Mouse (Mus musculus) forebrain, embryonic 10.5 days (tissue): ENCODE results near the gene Mrpl9. TPM values are rescaled to one million over a fixed set of nuclear protein-coding genes. Genes with fewer than 3 reads are reported as not detected.

Source experiments
- DNase-seq: peaks from one replicate; pipeline ENCODE4 v3.0.0-alpha.2; 2017; ENCODE audit warnings: low spot score; ENCODE audit errors: extremely low spot score
- H3K27ac ChIP-seq: fragments of 300-500 bp; sonication (generic); 2 replicates; pipeline ENCODE4 v1.5.1; 2016; ENCODE audit warnings: mild to moderate bottlenecking
- H3K27me3 ChIP-seq: fragments of 300-500 bp; sonication (generic); 2 replicates; pipeline ENCODE4 v1.6.1; 2016; ENCODE audit warnings: mild to moderate bottlenecking; ENCODE audit not compliant: poor library complexity, severe bottlenecking
- H3K36me3 ChIP-seq: fragments of 300-500 bp; sonication (generic); replicated peaks from 2 replicates; pipeline ENCODE4 v1.6.1; 2016; ENCODE audit warnings: mild to moderate bottlenecking, moderate library complexity
- H3K4me1 ChIP-seq: fragments of 300-500 bp; sonication (generic); 2 replicates; pipeline ENCODE4 v1.6.1; 2016
- H3K4me3 ChIP-seq: fragments of 300-500 bp; sonication (generic); 2 replicates; pipeline ENCODE4 v1.5.1; 2016; ENCODE audit warnings: mild to moderate bottlenecking, moderate library complexity
- H3K9me3 ChIP-seq: fragments of 300-500 bp; sonication (generic); 2 replicates; pipeline ENCODE4 v1.6.1; 2016; ENCODE audit warnings: mild to moderate bottlenecking, moderate library complexity
- WGBS: fragments of 180-500 bp; shearing (Covaris S2); methylation state at CpG from one replicate; pipeline ENCODE4 v1.1.7; 2016; 5-methylcytosine and 5-hydroxymethylcytosine counted together
- polyA plus RNA-seq: library from polyadenylated mRNA; unstranded; fragments of >200 nt; fragmentation: Nextera tagmentation; extraction: Ambion mirVana; gene quantifications from 2 replicates; pipeline ENCODE4 v1.2.1, GENCODE M21; 2016

Mrpl9 gene
- polyA plus RNA-seq, 1 experiment from 2014 or later: 74.5 TPM

DNA sequence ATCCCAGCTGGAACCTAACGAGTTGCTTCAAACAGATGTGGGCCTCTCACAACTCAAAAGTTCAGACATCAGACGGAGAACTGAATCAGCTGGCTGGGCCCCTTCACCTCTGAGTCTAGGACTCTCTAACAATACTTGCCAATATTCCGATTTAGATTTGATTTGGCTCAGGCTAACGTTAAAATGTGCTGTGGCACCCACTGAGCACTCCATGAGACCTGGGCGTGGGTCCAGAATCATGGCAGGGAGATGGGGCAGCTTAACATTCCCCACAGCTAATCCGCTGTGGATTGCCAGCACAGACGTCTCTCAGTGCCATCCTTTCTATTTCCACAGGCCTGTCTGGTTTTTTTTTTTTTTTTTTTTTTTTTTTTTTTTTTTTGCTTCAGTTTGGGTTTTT is 42.8 kb downstream of the Mrpl9 start:
- Histone ChIP-seq H3K9me3 (no peaks in the 10 kb centered on the region), H3K27ac (peak overlapping the region; percentile 85), H3K36me3 (peaks cover 51% of the 10 kb centered on the region), H3K27me3 (peaks cover 13% of the 10 kb centered on the region), H3K4me3 (no peak overlapping the region), H3K4me1 (peaks cover 86% of the 10 kb centered on the region)
- WGBS: 70% methylated on average over 7 of the region's 7 CpGs
- no peak for DNase-seq

DNA sequence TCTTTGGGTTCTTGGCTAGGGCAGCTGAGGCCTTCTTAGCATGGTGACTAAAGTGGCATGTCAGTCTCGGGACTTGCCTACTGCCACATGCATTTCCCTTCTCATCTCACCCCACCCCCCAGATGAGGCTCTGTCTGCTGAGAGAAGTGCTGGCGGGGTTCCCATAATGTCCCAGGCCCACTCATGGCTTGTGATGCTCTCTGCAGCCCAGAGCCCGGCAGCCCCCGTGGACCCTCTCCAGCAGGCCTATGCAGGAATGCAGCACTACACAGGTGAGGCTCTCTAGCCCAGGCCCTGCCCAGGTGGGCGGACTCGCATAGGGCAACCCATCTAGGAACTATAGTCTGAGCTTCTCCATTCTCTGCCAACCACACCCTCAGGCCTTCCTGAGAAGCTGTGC is 44.5 kb downstream of the Mrpl9 start:
- WGBS: 83% methylated on average over 6 of the region's 6 CpGs
- no peak for DNase-seq
- Histone ChIP-seq H3K4me1 (peaks cover 77% of the 10 kb centered on the region), H3K27me3 (no peaks in the 10 kb centered on the region), H3K4me3 (no peak overlapping the region), H3K27ac (peak overlapping the region; percentile 45; the same call in 1 of the 2 replicates), H3K36me3 (peaks cover 65% of the 10 kb centered on the region), H3K9me3 (no peaks in the 10 kb centered on the region)

DNA sequence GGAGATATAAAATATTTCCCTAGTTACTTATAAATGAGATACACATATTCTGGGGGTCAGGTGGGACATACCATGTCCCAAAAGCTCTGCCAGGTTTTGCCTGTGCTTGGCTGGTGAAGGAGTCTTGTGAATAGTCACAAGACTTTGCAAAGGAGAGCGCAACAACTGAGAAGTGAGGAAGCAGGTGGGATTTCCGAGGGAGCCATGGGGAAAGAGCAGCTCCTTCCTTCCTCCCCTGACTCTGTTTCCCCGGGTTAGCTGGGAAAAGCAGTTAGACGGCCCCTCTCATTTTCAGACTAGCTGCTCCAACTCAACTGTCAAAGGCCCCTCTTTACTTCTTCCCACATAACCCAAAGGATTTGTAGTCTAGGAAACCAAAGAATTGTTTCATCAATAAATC is 54.0 kb downstream of the Mrpl9 start:
- Histone ChIP-seq H3K27me3 (no peaks in the 10 kb centered on the region), H3K9me3 (no peaks in the 10 kb centered on the region), H3K27ac (no peak overlapping the region), H3K36me3 (peaks cover 91% of the 10 kb centered on the region), H3K4me1 (no peaks in the 10 kb centered on the region), H3K4me3 (no peak overlapping the region)
- WGBS: 79% methylated on average over 4 of the region's 4 CpGs
- no peak for DNase-seq

Other genes with a start within 250 kb of the Mrpl9 start
- gene Gm5286, start 246.6 kb upstream of the Mrpl9 start, polyA plus RNA-seq: not detected in 2 replicates
- not detected in 2 replicates for gene Gm4778, start 179.3 kb upstream of the Mrpl9 start, polyA plus RNA-seq
- 6.7 and 8.1 TPM in 2 replicates for gene Them4, start 133.2 kb upstream of the Mrpl9 start, polyA plus RNA-seq
- not detected in 2 replicates for gene Them5, start 101.2 kb upstream of the Mrpl9 start, polyA plus RNA-seq
- gene C2cd4d, start 80.9 kb upstream of the Mrpl9 start, polyA plus RNA-seq: 0.11 and 0.40 TPM in 2 replicates
- 0.16 and 0.36 TPM in 2 replicates for gene Rorc, start 70.5 kb upstream of the Mrpl9 start, polyA plus RNA-seq
- gene Lingo4, start 44.8 kb upstream of the Mrpl9 start, polyA plus RNA-seq: 0.15 and 0.21 TPM in 2 replicates
- 37.6 and 38.1 TPM in 2 replicates for gene Tdrkh, start 30.0 kb upstream of the Mrpl9 start, polyA plus RNA-seq
- gene Oaz3, start 597 bp downstream of the Mrpl9 start, polyA plus RNA-seq: 0.62 and 0.81 TPM in 2 replicates
- 34.7 and 46.8 TPM in 2 replicates for gene Celf3, start 35.0 kb downstream of the Mrpl9 start, polyA plus RNA-seq
- gene Riiad1, start 37.0 kb downstream of the Mrpl9 start, polyA plus RNA-seq: 6.0 and 6.9 TPM in 2 replicates
- gene Snx27, start 139.4 kb downstream of the Mrpl9 start, polyA plus RNA-seq: 41.2 and 46.5 TPM in 2 replicates
- gene Gm10972, start 199.8 kb downstream of the Mrpl9 start, polyA plus RNA-seq: not detected in 2 replicates
- gene Tuft1, start 215.6 kb downstream of the Mrpl9 start, polyA plus RNA-seq: 3.4 and 4.1 TPM in 2 replicates